Mouse (Mus musculus): ENCODE data around the gene Oxgr1. TPM values are rescaled to one million over a fixed set of nuclear protein-coding genes. Genes with fewer than 3 reads are reported as not detected.

The Oxgr1 gene
- total RNA-seq, 2 experiments from 2014 or later, result not detected

- no peak for ATAC-seq (replicated peaks; ENCODE audit: poor library complexity)
Observed at GRCm38 (mm10) chr14:119981314-119981713, 60.9 kb downstream of the Oxgr1 start.

DNA sequence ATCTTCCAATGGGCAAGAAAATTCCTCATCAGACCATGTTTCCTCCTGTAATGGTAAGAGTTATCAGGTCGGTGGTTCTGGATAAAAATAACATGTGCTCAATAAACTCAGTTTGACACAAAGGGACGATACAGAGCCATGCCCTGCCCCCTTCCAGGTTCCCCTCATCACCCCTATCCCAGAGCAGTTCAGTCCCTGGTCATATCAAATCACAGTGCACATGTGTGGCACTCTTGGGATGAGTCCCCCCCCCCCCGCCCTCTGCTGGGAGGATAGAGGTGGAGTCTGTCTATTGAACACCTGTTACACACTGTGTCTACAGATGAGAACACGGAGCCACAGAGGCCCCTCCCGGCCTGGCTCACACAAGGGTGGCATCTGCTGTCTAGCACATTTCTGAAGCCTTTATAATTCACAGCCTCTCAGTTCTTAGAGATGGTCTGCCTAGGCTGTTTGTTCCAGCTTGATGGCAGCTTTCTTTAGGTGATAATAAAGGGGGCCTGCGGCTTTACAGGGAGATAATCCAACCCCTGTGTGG is 61.5 kb downstream of the Oxgr1 start:
- no peak for ATAC-seq (replicated peaks; ENCODE audit: poor library complexity)

Other genes with a start within 250 kb of the Oxgr1 start
- 94.4 and 97.8 TPM in 2 replicates for gene Mbnl2, start 233.2 kb upstream of the Oxgr1 start, total RNA-seq (2015)
- gene Mbnl2, start 233.2 kb upstream of the Oxgr1 start, total RNA-seq (2017), result 63.2 and 70.4 TPM in 2 replicates